Mouse (Mus musculus): ENCODE results near the gene Elf4. TPM values are rescaled to one million over a fixed set of nuclear protein-coding genes. Genes with fewer than 3 reads are reported as not detected.
A peak's percentile ranks its signal among the peaks of the same experiment; 100 is the strongest.

The Elf4 gene
- 2.7 and 4.4 TPM in 2 replicates for polyA plus RNA-seq (2012; rRNA removed)

- peaks cover 5% of the 10 kb centered on the region for H3K4me1 ChIP-seq (ENCODE audit: control insufficient read depth, insufficient read depth, low read length)
- no peaks in the 10 kb centered on the region for H3K36me3 ChIP-seq (ENCODE audit: control insufficient read depth, insufficient read depth, low read length)
- H3K4me3 ChIP-seq (ENCODE audit: control insufficient read depth, low read depth, low read length) = peak within 1 kb of the TSS; percentile 76
- no peaks in the 10 kb centered on the region for H3K27me3 ChIP-seq (ENCODE audit: control insufficient read depth, insufficient read depth, low read length)
- TF ChIP-seq POLR2A (IDR thresholded peaks at IDR 0.05; ENCODE audit: control insufficient read depth, low read depth, low read length) (no peak), CTCF (IDR thresholded peaks at IDR 0.05; ENCODE audit: control insufficient read depth, insufficient read depth, insufficient replicate concordance, low read depth, low read length) (peak; percentile 84)
- peak within 1 kb of the TSS; percentile 63 for H3K27ac ChIP-seq (ENCODE audit: control insufficient read depth, insufficient read depth, low read depth, low read length)
Measured at GRCm38 (mm10) chrX:48462754-48463507, at the start of gene Elf4. TSS of gene Elf4 (minus strand) at chrX:48463132.

GRCm38 (mm10) chrX:48493763-48494162 is 30.8 kb upstream of the Elf4 start:
- Histone ChIP-seq H3K4me1 (ENCODE audit: control insufficient read depth, insufficient read depth, low read length) (no peaks in the 10 kb centered on the region), H3K36me3 (ENCODE audit: control insufficient read depth, insufficient read depth, low read length) (no peaks in the 10 kb centered on the region), H3K4me3 (ENCODE audit: control insufficient read depth, low read depth, low read length) (no peak overlapping the region), H3K27ac (ENCODE audit: control insufficient read depth, insufficient read depth, low read depth, low read length) (no peak overlapping the region), H3K27me3 (ENCODE audit: control insufficient read depth, insufficient read depth, low read length) (no peaks in the 10 kb centered on the region)
- TF ChIP-seq CTCF (IDR thresholded peaks at IDR 0.05; ENCODE audit: control insufficient read depth, insufficient read depth, insufficient replicate concordance, low read depth, low read length) (no peak), POLR2A (IDR thresholded peaks at IDR 0.05; ENCODE audit: control insufficient read depth, low read depth, low read length) (no peak)

- H3K27me3 ChIP-seq (ENCODE audit: control insufficient read depth, insufficient read depth, low read length) = no peaks in the 10 kb centered on the region
- H3K36me3 ChIP-seq (ENCODE audit: control insufficient read depth, insufficient read depth, low read length) = no peaks in the 10 kb centered on the region
- TF ChIP-seq POLR2A (IDR thresholded peaks at IDR 0.05; ENCODE audit: control insufficient read depth, low read depth, low read length) (no peak), CTCF (IDR thresholded peaks at IDR 0.05; ENCODE audit: control insufficient read depth, insufficient read depth, insufficient replicate concordance, low read depth, low read length) (no peak)
- H3K4me3 ChIP-seq (ENCODE audit: control insufficient read depth, low read depth, low read length) = no peak overlapping the region
- H3K27ac ChIP-seq (ENCODE audit: control insufficient read depth, insufficient read depth, low read depth, low read length) = no peak overlapping the region
- H3K4me1 ChIP-seq (ENCODE audit: control insufficient read depth, insufficient read depth, low read length) = no peaks in the 10 kb centered on the region
Measured at GRCm38 (mm10) chrX:48481687-48482086, 18.8 kb upstream of the Elf4 start.

DNA sequence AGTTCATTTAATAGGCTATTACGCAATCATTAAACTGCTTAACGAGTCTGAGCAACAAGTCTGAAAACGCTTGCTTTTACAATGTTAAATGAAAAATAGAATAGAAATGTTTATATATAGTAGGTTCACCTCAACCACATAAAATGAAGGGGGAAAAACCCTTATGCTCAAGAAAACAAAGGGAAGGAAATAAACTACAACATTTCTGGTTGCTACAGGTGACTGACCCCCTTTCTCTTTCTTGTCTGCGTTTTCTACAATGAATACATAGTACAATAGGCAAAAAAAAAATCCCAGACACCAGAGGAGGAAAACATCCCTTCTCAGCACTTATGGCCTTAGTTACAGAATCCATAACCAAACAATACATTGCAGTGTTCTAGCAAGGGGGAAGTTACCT is 18.2 kb upstream of the Elf4 start:
- Histone ChIP-seq H3K27ac (ENCODE audit: control insufficient read depth, insufficient read depth, low read depth, low read length) (no peak overlapping the region), H3K27me3 (ENCODE audit: control insufficient read depth, insufficient read depth, low read length) (no peaks in the 10 kb centered on the region), H3K4me1 (ENCODE audit: control insufficient read depth, insufficient read depth, low read length) (no peaks in the 10 kb centered on the region), H3K36me3 (ENCODE audit: control insufficient read depth, insufficient read depth, low read length) (no peaks in the 10 kb centered on the region), H3K4me3 (ENCODE audit: control insufficient read depth, low read depth, low read length) (no peak overlapping the region)
- no peak for TF ChIP-seq CTCF (IDR thresholded peaks at IDR 0.05; ENCODE audit: control insufficient read depth, insufficient read depth, insufficient replicate concordance, low read depth, low read length)
- TF ChIP-seq POLR2A (IDR thresholded peaks at IDR 0.05; ENCODE audit: control insufficient read depth, low read depth, low read length) = no peak

DNA sequence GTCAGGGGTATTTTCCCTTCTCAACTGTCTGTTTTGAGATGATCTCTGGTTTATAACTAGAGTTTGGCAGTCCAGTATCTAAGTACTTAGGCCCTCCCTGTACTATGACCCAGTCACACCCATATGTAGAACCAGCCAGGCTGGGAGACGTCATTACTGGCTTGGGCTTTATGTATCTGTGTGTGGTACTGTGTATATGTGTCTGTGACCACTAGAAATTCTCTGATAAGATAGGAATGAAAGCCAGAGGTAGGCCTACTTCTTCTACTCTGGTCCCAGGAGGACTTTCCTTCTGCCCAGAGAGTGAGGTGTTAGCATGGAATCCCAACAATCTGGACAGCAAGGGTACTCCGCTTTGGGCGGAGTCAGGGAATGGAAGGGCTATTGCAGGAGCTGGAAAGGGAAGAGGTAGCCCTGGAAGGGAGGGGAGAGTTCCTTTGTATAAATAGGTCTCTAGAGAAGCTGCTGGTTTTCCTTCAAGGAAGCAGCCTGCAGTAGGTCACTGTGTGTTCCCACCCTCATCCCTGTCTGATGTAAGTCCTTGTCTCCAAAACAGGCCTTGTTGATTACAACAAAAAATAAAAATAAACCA is 4.5 kb upstream of the Elf4 start:
- TF ChIP-seq POLR2A (IDR thresholded peaks at IDR 0.05; ENCODE audit: control insufficient read depth, low read depth, low read length) = no peak
- TF ChIP-seq CTCF (IDR thresholded peaks at IDR 0.05; ENCODE audit: control insufficient read depth, insufficient read depth, insufficient replicate concordance, low read depth, low read length) = no peak

GRCm38 (mm10) chrX:48466174-48466573 is 3.2 kb upstream of the Elf4 start:
- TF ChIP-seq CTCF (IDR thresholded peaks at IDR 0.05; ENCODE audit: control insufficient read depth, insufficient read depth, insufficient replicate concordance, low read depth, low read length) = no peak
- no peak for TF ChIP-seq POLR2A (IDR thresholded peaks at IDR 0.05; ENCODE audit: control insufficient read depth, low read depth, low read length)
- Histone ChIP-seq H3K4me3 (ENCODE audit: control insufficient read depth, low read depth, low read length) (no peak overlapping the region), H3K36me3 (ENCODE audit: control insufficient read depth, insufficient read depth, low read length) (no peaks in the 10 kb centered on the region), H3K27ac (ENCODE audit: control insufficient read depth, insufficient read depth, low read depth, low read length) (no peak overlapping the region), H3K4me1 (ENCODE audit: control insufficient read depth, insufficient read depth, low read length) (peaks cover 5% of the 10 kb centered on the region), H3K27me3 (ENCODE audit: control insufficient read depth, insufficient read depth, low read length) (no peaks in the 10 kb centered on the region)

More for the DNA sequence above, 4.5 kb upstream of the Elf4 start:
- H3K4me1 ChIP-seq (ENCODE audit: control insufficient read depth, insufficient read depth, low read length) = peaks cover 1% of the 10 kb centered on the region; the same call in 1 of the 2 replicates
- no peaks in the 10 kb centered on the region for H3K27me3 ChIP-seq (ENCODE audit: control insufficient read depth, insufficient read depth, low read length)
- no peak overlapping the region for H3K27ac ChIP-seq (ENCODE audit: control insufficient read depth, insufficient read depth, low read depth, low read length)
- H3K36me3 ChIP-seq (ENCODE audit: control insufficient read depth, insufficient read depth, low read length) = no peaks in the 10 kb centered on the region
- no peak overlapping the region for H3K4me3 ChIP-seq (ENCODE audit: control insufficient read depth, low read depth, low read length)

DNA sequence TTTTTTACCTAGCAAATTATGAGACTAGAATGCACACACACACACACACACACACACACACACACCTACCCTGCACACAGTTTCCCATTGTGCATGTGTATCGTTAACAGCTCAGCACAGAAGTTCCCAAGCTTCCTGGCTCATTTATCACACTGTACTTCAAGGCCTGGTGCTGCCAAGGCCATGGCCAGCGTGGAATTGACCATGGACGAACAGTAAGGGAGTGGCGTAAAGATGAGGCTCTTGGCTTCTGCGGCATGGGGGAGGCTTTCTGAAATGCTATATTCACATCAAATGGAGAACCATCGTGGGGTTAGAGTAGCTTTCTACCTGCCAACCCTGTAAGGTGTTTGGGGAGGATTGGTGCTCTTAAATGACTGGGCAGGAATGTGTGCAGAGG is 1.5 kb upstream of the Elf4 start:
- no peaks in the 10 kb centered on the region for H3K27me3 ChIP-seq (ENCODE audit: control insufficient read depth, insufficient read depth, low read length)
- H3K4me3 ChIP-seq (ENCODE audit: control insufficient read depth, low read depth, low read length) = no peak overlapping the region
- no peak for TF ChIP-seq POLR2A (IDR thresholded peaks at IDR 0.05; ENCODE audit: control insufficient read depth, low read depth, low read length)
- TF ChIP-seq CTCF (IDR thresholded peaks at IDR 0.05; ENCODE audit: control insufficient read depth, insufficient read depth, insufficient replicate concordance, low read depth, low read length) = no peak
- H3K36me3 ChIP-seq (ENCODE audit: control insufficient read depth, insufficient read depth, low read length) = no peaks in the 10 kb centered on the region
- H3K4me1 ChIP-seq (ENCODE audit: control insufficient read depth, insufficient read depth, low read length) = peaks cover 5% of the 10 kb centered on the region
- no peak overlapping the region for H3K27ac ChIP-seq (ENCODE audit: control insufficient read depth, insufficient read depth, low read depth, low read length)

Measured in testis, adult 2 months (tissue).